Mouse (Mus musculus): ENCODE results near the gene Smim4.
A peak's percentile ranks its signal among the peaks of the same experiment; 100 is the strongest.

The Smim4 gene

DNA sequence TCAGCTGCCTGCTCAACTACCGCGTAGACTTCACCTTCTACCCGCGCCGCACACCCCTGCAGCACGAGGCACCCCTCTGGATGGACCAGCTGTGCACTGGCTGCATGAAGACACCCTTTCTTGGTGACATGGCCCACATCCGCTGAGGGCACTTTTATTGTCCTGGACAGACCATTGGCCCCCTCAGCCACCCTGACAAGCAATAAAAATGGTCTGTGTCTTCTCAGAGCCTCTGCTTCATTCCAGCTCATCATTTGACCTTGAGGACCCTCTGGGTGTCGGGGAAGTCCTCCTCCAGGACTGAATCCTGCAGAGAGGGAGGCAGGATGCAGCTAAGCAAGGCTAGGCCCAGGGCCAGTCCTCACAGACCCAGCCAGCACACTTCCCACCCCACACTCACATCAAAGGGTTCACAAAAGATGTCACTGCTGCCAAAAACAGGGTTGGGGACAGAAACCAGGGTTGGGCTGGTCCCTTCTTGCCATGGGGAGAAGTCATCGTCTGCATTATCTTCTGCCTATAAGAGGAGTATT lies 10.2 kb upstream of the Smim4 start:
- DNase-seq (ENCODE audit: low spot score in 2 of 2) = no peak

DNA sequence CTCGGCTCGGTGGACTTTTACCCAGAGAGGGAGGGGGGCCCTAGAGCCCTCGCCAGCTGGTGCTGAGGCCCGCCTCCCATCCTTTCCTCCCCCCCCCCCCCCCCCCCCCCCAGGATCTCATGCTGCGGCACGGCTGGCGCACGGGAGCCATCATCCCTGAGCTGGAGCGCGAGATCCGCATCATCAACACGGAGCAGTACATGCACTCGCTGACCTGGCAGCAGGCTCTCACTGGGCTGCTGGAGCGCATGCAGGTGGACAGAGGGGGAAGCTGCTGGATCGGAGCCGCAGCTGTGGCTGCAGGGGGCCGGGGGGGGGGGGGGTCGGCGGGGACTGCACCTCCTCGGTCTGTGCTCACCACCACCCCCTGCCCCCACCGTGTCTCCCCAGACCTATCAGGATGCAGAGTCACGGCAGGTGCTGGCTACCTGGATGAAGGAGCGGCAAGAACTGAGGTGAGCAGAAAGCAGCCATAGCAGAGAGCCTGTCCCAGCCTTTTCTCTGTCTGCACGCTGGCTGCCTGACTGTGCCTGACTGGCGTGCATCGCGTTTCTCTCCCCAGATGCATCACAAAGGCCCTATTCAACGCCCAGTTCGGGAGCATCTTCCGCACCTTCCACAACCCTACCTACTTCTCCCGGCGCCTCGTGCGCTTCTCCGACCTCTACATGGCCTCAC lies 9.6 kb upstream of the Smim4 start:
- DNase-seq (ENCODE audit: low spot score in 2 of 2) = peak in 1 of 2 experiments; percentile 6

DNA sequence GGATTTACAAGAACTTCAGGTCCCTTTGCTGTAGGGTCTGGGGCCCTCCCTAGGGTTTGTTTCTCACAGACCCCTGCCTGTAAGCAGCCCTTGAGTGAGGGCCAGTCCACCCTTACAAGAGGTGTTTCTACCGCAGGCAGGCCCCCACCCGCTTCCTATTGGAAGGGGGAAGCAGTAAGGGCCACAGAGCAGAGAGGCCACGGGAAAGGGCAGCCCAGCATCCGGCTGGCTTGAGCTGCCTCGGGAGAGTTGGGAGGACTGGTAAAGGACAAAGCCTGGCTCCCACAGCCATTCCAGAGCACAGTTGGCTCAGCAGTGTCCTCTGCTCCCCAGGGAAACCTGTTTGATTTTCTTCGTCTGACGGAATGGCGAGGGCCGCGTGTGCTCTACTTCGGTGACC lies 9.0 kb upstream of the Smim4 start:
- peak in 1 of 2 experiments; percentile 5 for DNase-seq (ENCODE audit: low spot score in 2 of 2)

GRCm38 (mm10) chr14:31137281-31137595 lies 8.5 kb upstream of the Smim4 start:
- no peak for DNase-seq (ENCODE audit: low spot score in 2 of 2)

GRCm38 (mm10) chr14:31136411-31137280 lies 7.9 kb upstream of the Smim4 start:
- peak in 1 of 2 experiments; percentile 6 for DNase-seq (ENCODE audit: low spot score in 2 of 2)

GRCm38 (mm10) chr14:31135495-31136410 lies 7.0 kb upstream of the Smim4 start:
- DNase-seq (ENCODE audit: low spot score in 2 of 2) = peak in 1 of 2 experiments; percentile 6

GRCm38 (mm10) chr14:31134015-31135000 lies 5.6 kb upstream of the Smim4 start:
- DNase-seq (ENCODE audit: low spot score in 2 of 2) = peak in 1 of 2 experiments; percentile 6

DNA sequence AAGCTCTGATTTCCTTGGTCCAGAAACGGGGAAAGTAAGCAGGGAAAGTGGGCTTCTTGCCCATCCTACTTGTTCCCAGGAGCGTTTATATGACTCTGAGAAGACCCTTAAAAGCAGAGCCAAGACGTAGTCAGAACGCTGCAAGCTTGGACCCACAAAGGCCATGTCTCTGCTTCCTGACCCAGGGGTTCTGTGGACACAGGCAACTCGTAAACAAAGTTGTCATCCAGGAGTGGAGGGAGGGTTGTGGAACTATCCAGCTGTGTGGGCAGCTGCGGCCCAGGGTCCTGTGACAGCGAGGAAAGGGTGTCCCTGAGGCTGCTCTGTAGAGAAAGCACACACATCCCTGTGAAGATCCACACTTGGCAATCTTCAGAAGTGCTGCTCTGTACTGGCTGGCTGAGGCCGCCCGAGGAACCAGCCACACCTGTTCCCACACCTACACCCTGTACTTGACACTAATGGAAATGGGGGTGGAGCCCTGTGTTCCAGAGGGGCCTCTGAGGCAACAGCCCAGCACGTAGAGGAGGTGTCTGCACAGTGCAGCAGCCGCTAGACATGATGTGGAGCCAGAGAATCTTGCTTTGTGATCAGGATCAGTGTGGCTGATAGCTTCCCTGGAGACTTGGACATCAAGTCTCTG lies 4.4 kb upstream of the Smim4 start:
- DNase-seq (ENCODE audit: low spot score in 2 of 2) = no peak

GRCm38 (mm10) chr14:31132491-31132975 lies 3.8 kb upstream of the Smim4 start:
- DNase-seq (ENCODE audit: low spot score in 2 of 2) = no peak

GRCm38 (mm10) chr14:31132031-31132430 lies 3.3 kb upstream of the Smim4 start:
- DNase-seq (ENCODE audit: low spot score in 2 of 2) = peak in 1 of 2 experiments; percentile 7

DNA sequence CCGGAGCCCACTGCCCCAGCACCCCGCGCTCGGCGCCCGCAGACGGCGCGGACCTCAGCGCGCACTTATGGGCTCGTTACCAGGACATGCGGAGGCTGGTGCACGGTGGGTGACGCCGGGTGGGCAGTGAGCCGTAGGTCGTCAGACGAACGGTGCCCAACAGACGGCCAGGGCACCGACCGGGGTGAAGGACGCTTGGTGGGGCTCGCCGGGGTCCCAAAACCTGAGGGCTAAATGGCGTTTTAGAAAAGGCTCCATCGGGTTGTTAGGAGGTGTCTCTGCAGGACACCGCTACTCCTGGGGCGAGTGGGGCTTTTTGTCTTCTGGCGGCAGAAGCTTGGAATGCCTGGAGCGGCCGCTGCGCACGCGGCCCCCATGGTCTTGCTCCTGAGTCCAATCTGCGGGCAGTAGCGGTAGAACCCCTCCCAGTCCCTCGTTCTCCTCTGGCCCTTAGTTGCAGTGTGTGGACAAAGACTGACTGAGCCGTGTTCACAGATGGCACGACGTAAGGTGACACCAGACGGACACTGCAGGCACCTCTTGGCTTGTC lies 2.6 kb upstream of the Smim4 start:
- DNase-seq (ENCODE audit: low spot score in 2 of 2) = no peak

DNA sequence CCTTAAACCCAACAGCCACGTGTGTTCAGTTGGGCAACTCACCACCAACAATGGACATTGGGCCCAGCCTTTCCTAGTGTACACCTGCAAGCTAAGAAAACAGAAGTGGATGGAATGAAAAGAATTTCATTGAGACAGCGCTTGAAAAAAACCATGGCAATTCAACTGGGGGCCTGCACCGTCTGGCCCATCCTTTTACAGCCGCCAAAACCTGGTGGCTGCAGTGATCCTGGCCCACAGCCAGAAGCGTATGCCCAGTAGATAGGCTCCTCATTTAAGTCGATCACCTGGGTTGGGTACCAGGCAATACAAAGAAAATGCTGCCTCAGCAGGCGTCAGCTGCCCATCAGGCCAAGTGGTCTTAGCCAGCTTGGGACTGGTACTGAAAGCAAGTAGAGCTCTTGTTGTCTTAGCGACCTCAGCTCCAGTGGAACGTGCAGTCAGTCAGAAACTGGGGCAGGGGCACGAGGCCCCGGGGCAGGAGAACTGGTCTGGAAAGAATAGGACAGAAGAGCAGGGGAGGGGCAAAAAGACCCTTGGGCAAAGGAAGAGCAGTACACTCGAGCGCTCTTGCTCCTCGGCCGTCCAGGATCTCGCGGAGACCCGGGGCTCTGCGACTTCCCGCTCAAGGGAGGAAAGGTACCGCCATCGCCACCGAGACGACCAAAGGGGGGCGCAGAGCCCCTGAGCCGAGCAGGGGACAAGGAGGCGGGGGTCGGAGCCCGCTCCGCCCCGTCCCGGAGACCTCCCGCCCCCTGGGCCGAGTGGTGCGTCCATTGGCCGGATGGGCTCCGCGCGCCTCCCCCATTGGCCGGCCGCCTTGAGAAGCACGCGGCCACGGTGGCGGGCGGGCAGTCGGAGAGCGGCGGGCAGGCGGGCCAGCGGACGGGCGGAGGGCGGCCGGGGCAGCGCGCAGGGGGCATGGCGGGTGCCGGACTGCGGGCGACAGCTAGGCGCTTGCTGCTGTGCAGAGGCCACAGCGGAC lies 1.8 kb upstream of the Smim4 start, which contains the start of gene Nt5dc2:
Gene Nt5dc2 (plus strand): TSS at position 818 of the 985 bp plus-strand sequence.
- peak; percentile 72 to 76 for DNase-seq (ENCODE audit: low spot score in 2 of 2)

DNA sequence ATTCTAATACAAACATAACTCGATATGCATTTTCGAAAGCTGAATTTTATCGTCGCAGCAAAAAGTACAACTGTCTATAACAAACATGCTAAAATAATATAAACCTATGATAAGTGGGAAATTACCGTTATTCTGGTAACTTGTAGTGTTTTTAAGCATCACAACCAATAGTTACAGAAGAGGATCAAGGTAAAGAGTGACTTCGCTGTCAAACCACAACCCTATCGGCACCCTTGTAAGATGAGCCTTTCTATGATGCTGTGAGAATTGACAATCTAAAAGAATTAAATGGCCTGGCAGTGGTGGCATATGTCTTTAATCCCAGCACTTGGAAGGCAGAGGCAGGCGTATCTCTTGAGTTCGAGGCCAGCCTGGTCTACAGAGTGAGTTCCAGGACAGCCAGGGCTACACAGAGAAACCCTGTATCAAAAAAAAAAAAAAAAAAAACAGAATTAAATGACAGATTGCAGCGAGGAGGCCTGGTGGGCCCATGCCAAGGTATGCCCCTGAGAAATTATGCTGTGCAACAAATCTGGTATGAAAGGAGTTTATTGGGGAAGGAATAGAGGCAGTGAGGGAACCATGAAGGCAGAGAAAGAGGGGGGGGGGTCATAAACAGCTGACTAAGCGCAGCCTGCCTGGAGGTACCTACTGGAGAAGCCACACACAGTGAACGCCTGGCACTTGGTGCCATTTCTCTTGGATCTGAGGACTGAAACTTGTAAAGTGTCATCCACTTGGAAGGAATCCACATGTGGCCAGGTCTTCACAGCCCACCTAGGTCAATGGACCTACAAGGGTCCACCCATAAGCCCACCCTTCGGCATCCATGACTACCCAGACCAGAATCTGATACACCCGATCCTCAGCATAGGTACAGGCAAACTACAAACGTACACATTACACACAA lies 825 bp upstream of the Smim4 start:
- no peak for DNase-seq (ENCODE audit: low spot score in 2 of 2)

DNA sequence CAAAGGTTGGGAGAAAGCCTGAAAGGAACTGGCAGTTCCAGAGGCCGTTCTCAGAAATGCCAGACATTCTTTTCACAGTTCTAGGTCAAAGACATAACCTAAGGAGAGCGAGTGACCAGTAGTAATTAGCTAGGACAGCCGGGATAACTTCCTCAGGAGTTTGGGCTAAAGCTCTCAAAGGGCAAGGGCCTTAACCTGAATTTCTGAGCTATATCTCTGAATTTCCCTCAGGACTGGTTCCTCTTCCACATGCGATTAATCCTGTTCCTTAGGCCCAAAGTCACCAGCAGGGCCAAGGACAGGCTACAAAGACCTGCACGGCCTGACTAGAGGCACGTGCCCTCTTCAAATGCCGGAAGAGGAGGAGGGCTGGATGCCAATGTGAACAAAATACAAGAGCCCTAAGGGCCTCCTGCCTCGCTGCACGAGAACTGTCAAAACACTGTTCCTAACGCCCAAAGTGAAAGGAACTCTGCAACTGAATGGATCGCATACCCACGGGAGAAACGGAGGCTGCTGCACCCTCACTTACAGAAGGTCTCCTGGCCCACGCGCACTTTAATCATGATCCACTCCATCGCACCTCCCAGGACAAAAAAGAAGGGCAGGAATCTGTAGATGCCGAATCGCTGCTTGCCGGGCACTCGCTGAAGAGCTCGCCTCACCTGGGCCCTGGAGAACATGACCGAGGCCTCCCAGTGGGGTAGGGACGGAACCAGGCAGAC lies 493 bp downstream of the Smim4 start:
- peak; percentile 16 to 32 for DNase-seq (ENCODE audit: low spot score in 2 of 2)

DNA sequence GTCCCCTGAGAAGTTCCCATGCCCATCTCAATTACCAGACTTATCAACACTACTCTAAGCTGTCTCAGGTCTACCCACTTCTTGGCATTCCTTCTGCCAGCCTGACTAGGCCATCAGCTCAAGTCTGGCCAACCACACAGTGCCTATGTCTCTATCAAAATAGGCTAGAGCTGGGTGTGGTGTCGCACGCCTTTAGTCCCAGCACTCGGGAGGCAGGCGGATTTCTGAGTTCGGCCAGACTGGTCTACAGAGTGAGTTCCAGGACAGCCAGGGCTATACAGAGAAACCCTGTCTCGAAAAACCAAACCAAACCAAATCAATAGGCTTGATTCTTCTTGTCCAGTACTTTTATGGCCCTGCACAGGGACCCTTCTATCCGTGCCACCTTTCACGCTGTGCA lies 1.9 kb downstream of the Smim4 start:
- DNase-seq (ENCODE audit: low spot score in 2 of 2) = no peak
